Mouse (Mus musculus): ENCODE measurements around the gene Immp1l. TPM values are rescaled to one million over a fixed set of nuclear protein-coding genes. Genes with fewer than 3 reads are reported as not detected.

Immp1l gene
- polyA plus RNA-seq, 1 experiment from 2014 or later = 138 TPM

- no peak for ATAC-seq (ENCODE audit: low FRiP score)
Observed at GRCm38 (mm10) chr2:105916671-105917070, 12.2 kb downstream of the Immp1l start.

DNA sequence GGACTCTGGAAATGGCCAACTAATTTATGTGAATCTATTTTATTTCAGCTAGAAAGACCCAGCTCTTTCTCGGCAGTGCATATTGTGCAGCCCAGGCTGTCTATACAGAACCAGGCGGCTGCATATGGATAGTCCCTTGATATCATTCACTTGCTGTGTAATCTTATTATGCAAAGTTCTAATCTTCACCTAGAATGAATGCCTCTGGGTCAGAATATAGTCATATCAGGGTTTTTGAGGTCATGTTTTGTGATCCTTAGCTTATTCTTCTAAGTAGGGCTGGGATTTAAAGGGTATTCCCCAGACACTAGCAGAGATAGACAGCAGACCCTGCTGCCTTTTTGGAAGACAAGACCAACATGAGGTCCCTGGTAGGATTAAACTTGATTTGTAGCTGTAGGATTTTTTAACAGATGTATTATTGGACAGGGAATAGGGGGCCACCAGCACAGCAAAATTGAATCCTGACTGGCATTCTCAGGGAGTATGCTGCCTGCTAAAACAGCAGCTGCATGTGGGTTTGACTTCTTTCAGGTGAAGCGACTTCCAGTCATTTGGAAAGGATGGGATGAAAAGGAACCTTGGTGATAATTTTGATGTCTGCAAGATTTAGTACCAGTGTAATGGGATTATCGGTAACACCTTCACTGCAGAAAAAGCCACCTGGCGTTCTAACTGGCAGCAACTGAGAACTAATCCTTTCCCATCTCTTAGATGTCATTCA lies 13.3 kb downstream of the Immp1l start:
- H3K27me3 ChIP-seq (ENCODE audit: control insufficient read depth, insufficient read depth, low read length) = no peaks in the 10 kb centered on the region
- H3K36me3 ChIP-seq (ENCODE audit: control insufficient read depth, insufficient read depth, low read length) = no peaks in the 10 kb centered on the region
- no peaks in the 10 kb centered on the region for H3K4me1 ChIP-seq (replicated peaks; ENCODE audit: control insufficient read depth, insufficient read depth, low read length)
- no peaks in the 10 kb centered on the region for H3K9me3 ChIP-seq (ENCODE audit: control insufficient read depth, low read length)
- H3K4me3 ChIP-seq (ENCODE audit: low read depth, low read length) = no peak overlapping the region
- H3K27ac ChIP-seq (ENCODE audit: low read depth, low read length) = no peak overlapping the region
- 76% methylated on average over 5 of the region's 5 CpGs for WGBS
- no peak overlapping the region for H3K9ac ChIP-seq (ENCODE audit: low read depth, low read length)
- DNase-seq (ENCODE audit: low spot score) = no peak
- H3K4me2 ChIP-seq (replicated peaks; ENCODE audit: low read depth, low read length) = no peak overlapping the region
- peak; percentile 23; the same call in 1 of the 2 replicates for ATAC-seq (ENCODE audit: low FRiP score)

More at GRCm38 (mm10) chr2:105916671-105917070, 12.2 kb downstream of the Immp1l start:
- H3K27ac ChIP-seq (ENCODE audit: low read depth, low read length) = no peak overlapping the region
- no peak overlapping the region for H3K4me3 ChIP-seq (ENCODE audit: low read depth, low read length)
- no peak for DNase-seq (ENCODE audit: low spot score)
- H3K36me3 ChIP-seq (ENCODE audit: control insufficient read depth, insufficient read depth, low read length) = no peaks in the 10 kb centered on the region
- H3K9ac ChIP-seq (ENCODE audit: low read depth, low read length) = no peak overlapping the region
- H3K9me3 ChIP-seq (ENCODE audit: control insufficient read depth, low read length) = no peaks in the 10 kb centered on the region
- H3K27me3 ChIP-seq (ENCODE audit: control insufficient read depth, insufficient read depth, low read length) = no peaks in the 10 kb centered on the region
- WGBS = 94% methylated on average over 1 of the region's 1 CpGs
- no peaks in the 10 kb centered on the region for H3K4me1 ChIP-seq (replicated peaks; ENCODE audit: control insufficient read depth, insufficient read depth, low read length)
- H3K4me2 ChIP-seq (replicated peaks; ENCODE audit: low read depth, low read length) = no peak overlapping the region

DNA sequence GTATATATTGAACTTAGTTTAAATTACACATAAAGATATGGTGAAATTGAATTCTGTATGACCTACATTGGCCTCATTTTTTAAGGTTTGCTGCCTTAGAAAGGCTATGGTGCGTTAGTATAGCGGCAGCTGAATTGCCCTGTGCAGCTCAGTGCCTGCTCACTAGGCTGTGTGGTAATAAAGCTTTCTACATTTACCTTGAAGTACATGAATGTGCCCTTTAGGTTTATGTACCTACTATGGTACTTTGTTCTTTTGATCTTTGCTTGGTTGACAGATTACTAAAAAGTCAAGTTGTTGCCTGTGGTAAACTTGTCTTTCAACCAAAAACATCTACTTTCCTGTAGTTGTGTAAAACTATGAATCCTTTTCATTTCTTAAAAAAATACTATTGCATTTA lies 45.7 kb downstream of the Immp1l start:
- no peak overlapping the region for H3K4me2 ChIP-seq (replicated peaks; ENCODE audit: low read depth, low read length)
- ATAC-seq (ENCODE audit: low FRiP score) (no peak), DNase-seq (ENCODE audit: low spot score) (no peak)
- no peaks in the 10 kb centered on the region for H3K9me3 ChIP-seq (ENCODE audit: control insufficient read depth, low read length)
- H3K4me3 ChIP-seq (ENCODE audit: low read depth, low read length) = no peak overlapping the region
- H3K27ac ChIP-seq (ENCODE audit: low read depth, low read length) = no peak overlapping the region
- H3K9ac ChIP-seq (ENCODE audit: low read depth, low read length) = no peak overlapping the region
- no peaks in the 10 kb centered on the region for H3K4me1 ChIP-seq (replicated peaks; ENCODE audit: control insufficient read depth, insufficient read depth, low read length)
- no peaks in the 10 kb centered on the region for H3K27me3 ChIP-seq (ENCODE audit: control insufficient read depth, insufficient read depth, low read length)
- H3K36me3 ChIP-seq (ENCODE audit: control insufficient read depth, insufficient read depth, low read length) = no peaks in the 10 kb centered on the region
- WGBS = 95% methylated on average over 2 of the region's 2 CpGs

- H3K27me3 ChIP-seq (ENCODE audit: control insufficient read depth, insufficient read depth, low read length) = no peaks in the 10 kb centered on the region
- DNase-seq (ENCODE audit: low spot score) (no peak), ATAC-seq (ENCODE audit: low FRiP score) (no peak)
- no peak overlapping the region for H3K27ac ChIP-seq (ENCODE audit: low read depth, low read length)
- H3K9ac ChIP-seq (ENCODE audit: low read depth, low read length) = no peak overlapping the region
- no peak overlapping the region for H3K4me2 ChIP-seq (replicated peaks; ENCODE audit: low read depth, low read length)
- H3K36me3 ChIP-seq (ENCODE audit: control insufficient read depth, insufficient read depth, low read length) = no peaks in the 10 kb centered on the region
- no peaks in the 10 kb centered on the region for H3K4me1 ChIP-seq (replicated peaks; ENCODE audit: control insufficient read depth, insufficient read depth, low read length)
- 98% methylated on average over 1 of the region's 1 CpGs for WGBS
- no peaks in the 10 kb centered on the region for H3K9me3 ChIP-seq (ENCODE audit: control insufficient read depth, low read length)
- no peak overlapping the region for H3K4me3 ChIP-seq (ENCODE audit: low read depth, low read length)
Observed at GRCm38 (mm10) chr2:105951350-105951940, 47.0 kb downstream of the Immp1l start.

GRCm38 (mm10) chr2:105953862-105954261 lies 49.4 kb downstream of the Immp1l start:
- no peaks in the 10 kb centered on the region for H3K9me3 ChIP-seq (ENCODE audit: control insufficient read depth, low read length)
- ATAC-seq (ENCODE audit: low FRiP score) = no peak
- H3K4me2 ChIP-seq (replicated peaks; ENCODE audit: low read depth, low read length) = no peak overlapping the region
- no peak for DNase-seq (ENCODE audit: low spot score)
- WGBS = 95% methylated on average over 4 of the region's 4 CpGs
- H3K27me3 ChIP-seq (ENCODE audit: control insufficient read depth, insufficient read depth, low read length) = no peaks in the 10 kb centered on the region
- H3K9ac ChIP-seq (ENCODE audit: low read depth, low read length) = no peak overlapping the region
- H3K4me1 ChIP-seq (replicated peaks; ENCODE audit: control insufficient read depth, insufficient read depth, low read length) = no peaks in the 10 kb centered on the region
- no peaks in the 10 kb centered on the region for H3K36me3 ChIP-seq (ENCODE audit: control insufficient read depth, insufficient read depth, low read length)
- no peak overlapping the region for H3K4me3 ChIP-seq (ENCODE audit: low read depth, low read length)
- H3K27ac ChIP-seq (ENCODE audit: low read depth, low read length) = no peak overlapping the region

DNA sequence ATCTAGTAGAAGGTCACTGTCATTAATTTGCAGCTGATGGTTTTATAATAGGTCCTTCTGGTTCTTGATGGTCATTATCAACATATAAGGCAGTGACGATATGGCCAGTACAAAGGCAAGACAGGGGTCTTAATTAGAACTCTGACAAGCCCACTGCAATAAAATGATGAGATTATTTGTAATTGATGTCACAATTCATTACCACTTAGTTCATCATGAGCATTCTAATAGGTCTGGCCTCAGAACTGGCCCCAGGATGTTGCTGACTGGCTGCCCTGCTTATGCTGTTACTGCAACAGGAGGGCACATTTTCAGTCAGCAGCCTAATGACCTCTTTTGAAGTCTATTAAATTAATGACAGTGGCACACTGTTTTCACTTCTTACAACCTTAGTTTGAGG lies 59.0 kb downstream of the Immp1l start:
- H3K36me3 ChIP-seq (ENCODE audit: control insufficient read depth, insufficient read depth, low read length) = no peaks in the 10 kb centered on the region

DNA sequence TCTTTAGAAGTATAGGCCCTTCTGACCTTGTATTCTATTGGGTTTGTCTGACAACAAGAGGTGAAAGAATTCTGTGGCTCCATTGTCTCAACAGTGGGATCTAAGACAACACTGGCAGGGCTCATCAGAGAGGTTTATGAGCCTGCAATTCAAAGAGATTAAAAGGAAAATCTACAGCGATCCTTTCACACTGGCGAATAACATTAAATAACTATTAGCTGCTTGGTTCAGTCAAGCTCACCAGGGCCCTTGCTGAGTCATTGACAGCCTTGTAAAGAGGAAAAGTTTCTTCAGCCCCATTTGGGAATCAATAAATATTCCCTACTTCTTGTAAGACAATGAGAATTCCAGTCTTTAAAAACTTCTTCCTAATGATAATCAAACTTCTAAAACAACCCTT lies 69.5 kb downstream of the Immp1l start:
- no peak overlapping the region for H3K9ac ChIP-seq (ENCODE audit: low read depth, low read length)
- H3K4me2 ChIP-seq (replicated peaks; ENCODE audit: low read depth, low read length) = no peak overlapping the region
- ATAC-seq (ENCODE audit: low FRiP score) (no peak), DNase-seq (ENCODE audit: low spot score) (no peak)
- H3K27me3 ChIP-seq (ENCODE audit: control insufficient read depth, insufficient read depth, low read length) = no peaks in the 10 kb centered on the region
- 12% methylated on average over 2 of the region's 2 CpGs for WGBS
- no peaks in the 10 kb centered on the region for H3K36me3 ChIP-seq (ENCODE audit: control insufficient read depth, insufficient read depth, low read length)
- no peak overlapping the region for H3K27ac ChIP-seq (ENCODE audit: low read depth, low read length)
- no peaks in the 10 kb centered on the region; the same call in 1 of the 2 replicates for H3K4me1 ChIP-seq (replicated peaks; ENCODE audit: control insufficient read depth, insufficient read depth, low read length)
- no peaks in the 10 kb centered on the region for H3K9me3 ChIP-seq (ENCODE audit: control insufficient read depth, low read length)
- no peak overlapping the region for H3K4me3 ChIP-seq (ENCODE audit: low read depth, low read length)

More for the DNA sequence above, 59.0 kb downstream of the Immp1l start:
- H3K27ac ChIP-seq (ENCODE audit: low read depth, low read length) = no peak overlapping the region
- no peak overlapping the region for H3K4me2 ChIP-seq (replicated peaks; ENCODE audit: low read depth, low read length)
- no peak for DNase-seq (ENCODE audit: low spot score)
- no peaks in the 10 kb centered on the region for H3K27me3 ChIP-seq (ENCODE audit: control insufficient read depth, insufficient read depth, low read length)
- no peak overlapping the region for H3K9ac ChIP-seq (ENCODE audit: low read depth, low read length)
- 85% methylated on average over 1 of the region's 1 CpGs for WGBS
- no peaks in the 10 kb centered on the region for H3K9me3 ChIP-seq (ENCODE audit: control insufficient read depth, low read length)
- no peaks in the 10 kb centered on the region for H3K4me1 ChIP-seq (replicated peaks; ENCODE audit: control insufficient read depth, insufficient read depth, low read length)
- no peak overlapping the region for H3K4me3 ChIP-seq (ENCODE audit: low read depth, low read length)
- no peak for ATAC-seq (ENCODE audit: low FRiP score)

- Histone ChIP-seq H3K4me2 (replicated peaks; ENCODE audit: low read depth, low read length) (no peak overlapping the region), H3K27me3 (ENCODE audit: control insufficient read depth, insufficient read depth, low read length) (no peaks in the 10 kb centered on the region), H3K36me3 (ENCODE audit: control insufficient read depth, insufficient read depth, low read length) (no peaks in the 10 kb centered on the region), H3K9me3 (ENCODE audit: control insufficient read depth, low read length) (no peaks in the 10 kb centered on the region), H3K4me3 (ENCODE audit: low read depth, low read length) (no peak overlapping the region), H3K9ac (ENCODE audit: low read depth, low read length) (no peak overlapping the region), H3K4me1 (replicated peaks; ENCODE audit: control insufficient read depth, insufficient read depth, low read length) (no peaks in the 10 kb centered on the region; the same call in 1 of the 2 replicates), H3K27ac (ENCODE audit: low read depth, low read length) (no peak overlapping the region)
- ATAC-seq (ENCODE audit: low FRiP score) (no peak), DNase-seq (ENCODE audit: low spot score) (no peak)
- WGBS = 95% methylated on average over 2 of the region's 2 CpGs
Observed at GRCm38 (mm10) chr2:105978065-105978464, 73.6 kb downstream of the Immp1l start.

DNA sequence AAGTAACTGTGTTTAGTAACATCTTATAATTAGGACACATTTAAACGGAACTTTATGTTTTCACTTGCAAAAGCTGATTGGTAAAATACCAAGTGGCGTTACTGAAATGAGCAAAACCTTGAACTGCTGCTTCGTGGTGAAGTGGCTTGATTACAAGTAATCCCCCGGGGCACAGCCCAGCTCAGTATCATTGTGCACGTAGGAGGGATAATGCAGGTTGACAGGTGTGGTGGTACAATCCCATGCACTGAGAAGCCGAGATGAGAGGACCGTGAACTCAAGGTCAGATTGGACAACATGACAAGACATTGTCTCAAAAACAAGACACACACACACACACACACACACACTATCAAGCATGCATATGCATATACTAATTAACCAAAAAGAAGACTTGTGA lies 80.8 kb downstream of the Immp1l start:
- Histone ChIP-seq H3K9me3 (ENCODE audit: control insufficient read depth, low read length) (no peaks in the 10 kb centered on the region), H3K4me2 (replicated peaks; ENCODE audit: low read depth, low read length) (no peak overlapping the region), H3K27ac (ENCODE audit: low read depth, low read length) (no peak overlapping the region), H3K4me3 (ENCODE audit: low read depth, low read length) (no peak overlapping the region), H3K27me3 (ENCODE audit: control insufficient read depth, insufficient read depth, low read length) (no peaks in the 10 kb centered on the region), H3K9ac (ENCODE audit: low read depth, low read length) (no peak overlapping the region), H3K4me1 (replicated peaks; ENCODE audit: control insufficient read depth, insufficient read depth, low read length) (no peaks in the 10 kb centered on the region), H3K36me3 (ENCODE audit: control insufficient read depth, insufficient read depth, low read length) (no peaks in the 10 kb centered on the region)
- ATAC-seq (ENCODE audit: low FRiP score) (no peak), DNase-seq (ENCODE audit: low spot score) (no peak)
- WGBS = 84% methylated on average over 7 of the region's 7 CpGs
